Mouse (Mus musculus): Measurements from ENCODE around the gene Tti1. TPM values are rescaled to one million over a fixed set of nuclear protein-coding genes. Genes with fewer than 3 reads are reported as not detected.
A peak's percentile ranks its signal among the peaks of the same experiment; 100 is the strongest.

The Tti1 gene
- polyA plus RNA-seq, 1 experiment, result 16.8 TPM

DNA sequence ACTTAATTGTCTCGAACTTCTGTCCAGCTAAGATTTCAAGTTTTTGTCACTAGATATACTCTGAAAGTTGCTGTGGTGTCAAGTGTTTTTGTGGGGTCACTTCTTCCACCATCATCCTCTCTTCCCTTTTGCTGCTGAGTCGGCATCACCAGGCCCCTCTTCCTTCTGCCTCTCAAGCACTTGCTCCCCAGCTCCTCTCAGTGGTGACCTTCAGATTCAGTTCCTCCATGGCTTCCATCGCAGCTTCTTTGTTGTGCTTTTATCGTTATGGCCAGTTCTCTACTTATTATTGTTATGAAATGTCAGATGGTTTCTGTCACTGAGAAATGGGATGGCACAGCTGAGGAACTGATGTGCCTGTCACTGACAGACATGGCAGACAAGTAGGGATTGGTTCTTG lies 18.0 kb upstream of the Tti1 start:
- no peak for TF ChIP-seq POLR2A (IDR thresholded peaks at IDR 0.05; ENCODE audit: borderline replicate concordance, extremely low read depth, low read depth, low read length)
- TF ChIP-seq CTCF (IDR thresholded peaks at IDR 0.05; ENCODE audit: insufficient read depth, low read length), result no peak
- Histone ChIP-seq H3K4me1 (ENCODE audit: control insufficient read depth, insufficient read depth, low read length) (no peaks in the 10 kb centered on the region), H3K4me3 (replicated peaks; ENCODE audit: extremely low read depth, low read depth, low read length) (no peak overlapping the region)
- 46% methylated on average over 4 of the region's 4 CpGs for WGBS
- DNase-seq, result no peak

DNA sequence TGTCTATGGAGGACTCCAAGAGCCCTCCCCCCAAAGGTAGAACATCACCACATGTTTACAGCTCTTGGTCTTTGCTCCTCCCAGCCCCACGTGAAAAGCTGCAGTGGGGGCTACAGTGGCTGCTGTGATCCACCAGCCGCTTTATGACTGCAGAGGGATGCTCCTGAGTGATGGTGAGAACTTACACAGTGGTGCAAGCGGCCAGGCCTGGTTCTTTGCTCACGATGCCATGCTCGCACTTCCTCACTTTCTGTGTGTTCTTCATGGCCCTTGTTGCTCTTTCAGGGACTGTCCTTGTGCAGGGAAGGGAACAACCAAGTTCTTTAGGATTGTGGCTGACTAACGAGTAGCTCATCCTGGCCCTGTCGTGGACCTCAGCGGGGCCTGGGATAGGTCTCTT lies 15.3 kb upstream of the Tti1 start:
- Histone ChIP-seq H3K4me3 (replicated peaks; ENCODE audit: extremely low read depth, low read depth, low read length) (no peak overlapping the region), H3K4me1 (ENCODE audit: control insufficient read depth, insufficient read depth, low read length) (no peaks in the 10 kb centered on the region)
- no peak for DNase-seq
- TF ChIP-seq POLR2A (IDR thresholded peaks at IDR 0.05; ENCODE audit: borderline replicate concordance, extremely low read depth, low read depth, low read length), result no peak
- TF ChIP-seq CTCF (IDR thresholded peaks at IDR 0.05; ENCODE audit: insufficient read depth, low read length), result no peak
- WGBS, result 91% methylated on average over 8 of the region's 8 CpGs

DNA sequence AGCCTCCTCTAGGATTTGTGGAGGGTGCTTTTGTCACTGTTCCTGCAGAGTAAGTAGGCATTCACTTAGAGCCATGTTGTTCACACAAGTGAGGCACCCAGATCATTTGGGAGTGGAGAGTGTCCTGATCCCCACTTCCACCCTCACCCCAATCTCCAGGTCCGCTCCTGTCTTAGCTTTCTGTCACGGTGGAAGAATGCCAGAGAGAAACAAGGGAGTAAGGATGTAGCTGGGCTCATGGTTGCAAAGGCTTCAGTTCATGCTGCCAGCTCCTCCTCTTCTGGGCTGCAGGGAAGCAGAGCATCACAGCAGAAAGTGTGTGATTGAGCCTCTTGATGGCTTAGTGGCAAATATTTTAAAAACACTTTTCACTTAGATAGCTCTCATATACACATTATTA lies 12.2 kb upstream of the Tti1 start:
- H3K4me1 ChIP-seq (ENCODE audit: control insufficient read depth, insufficient read depth, low read length), result no peaks in the 10 kb centered on the region
- TF ChIP-seq POLR2A (IDR thresholded peaks at IDR 0.05; ENCODE audit: borderline replicate concordance, extremely low read depth, low read depth, low read length), result no peak
- no peak for TF ChIP-seq CTCF (IDR thresholded peaks at IDR 0.05; ENCODE audit: insufficient read depth, low read length)
- DNase-seq, result no peak
- no peak overlapping the region for H3K4me3 ChIP-seq (replicated peaks; ENCODE audit: extremely low read depth, low read depth, low read length)
- WGBS, result 79% methylated on average over 2 of the region's 2 CpGs

DNA sequence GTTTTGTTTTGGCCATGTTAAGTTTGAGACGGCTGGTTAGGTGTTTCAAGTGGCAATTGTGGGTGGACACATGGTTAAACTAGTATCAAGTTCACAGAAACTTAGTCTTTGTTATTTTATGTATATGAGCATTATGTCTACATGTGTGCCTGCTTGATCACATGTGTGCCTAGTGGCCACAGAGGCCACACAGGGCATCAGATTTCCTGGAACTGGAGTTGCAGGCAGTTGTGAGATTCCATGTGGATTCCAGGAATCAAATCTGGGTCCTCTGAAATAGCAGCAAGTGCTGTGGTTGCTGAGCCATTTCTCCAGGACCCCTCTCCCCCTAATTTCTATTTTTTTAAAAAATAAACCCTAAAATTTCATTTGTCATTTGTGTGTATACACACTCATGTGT lies 11.4 kb upstream of the Tti1 start:
- TF ChIP-seq CTCF (IDR thresholded peaks at IDR 0.05; ENCODE audit: insufficient read depth, low read length) (no peak), POLR2A (IDR thresholded peaks at IDR 0.05; ENCODE audit: borderline replicate concordance, extremely low read depth, low read depth, low read length) (no peak)
- Histone ChIP-seq H3K4me1 (ENCODE audit: control insufficient read depth, insufficient read depth, low read length) (no peaks in the 10 kb centered on the region), H3K4me3 (replicated peaks; ENCODE audit: extremely low read depth, low read depth, low read length) (no peak overlapping the region)
- 26% methylated on average over 1 of the region's 1 CpGs for WGBS
- no peak for DNase-seq

DNA sequence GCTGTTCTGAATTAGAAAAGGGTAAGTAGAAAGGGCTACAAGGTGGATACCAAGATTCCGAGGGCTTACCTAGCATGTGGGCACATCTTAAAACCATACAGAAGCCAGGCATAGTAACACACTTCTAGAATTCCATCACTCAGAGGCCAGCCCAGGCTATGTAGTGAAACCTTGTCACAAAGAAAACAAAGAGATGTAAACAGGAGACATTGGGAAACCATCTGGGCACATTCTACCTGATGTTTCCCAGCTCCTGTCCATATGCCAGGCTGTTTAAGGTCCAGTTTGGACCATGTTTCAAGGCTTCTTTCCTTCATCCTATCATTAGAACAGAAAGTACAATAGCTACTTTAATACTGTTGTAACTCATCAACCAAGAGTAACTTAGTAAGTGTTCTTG lies 9.3 kb upstream of the Tti1 start:
- TF ChIP-seq POLR2A (IDR thresholded peaks at IDR 0.05; ENCODE audit: borderline replicate concordance, extremely low read depth, low read depth, low read length) (no peak), CTCF (IDR thresholded peaks at IDR 0.05; ENCODE audit: insufficient read depth, low read length) (no peak)
- Histone ChIP-seq H3K4me1 (ENCODE audit: control insufficient read depth, insufficient read depth, low read length) (no peaks in the 10 kb centered on the region), H3K4me3 (replicated peaks; ENCODE audit: extremely low read depth, low read depth, low read length) (no peak overlapping the region)
- 97% methylated on average over 1 of the region's 1 CpGs for WGBS
- DNase-seq, result no peak

DNA sequence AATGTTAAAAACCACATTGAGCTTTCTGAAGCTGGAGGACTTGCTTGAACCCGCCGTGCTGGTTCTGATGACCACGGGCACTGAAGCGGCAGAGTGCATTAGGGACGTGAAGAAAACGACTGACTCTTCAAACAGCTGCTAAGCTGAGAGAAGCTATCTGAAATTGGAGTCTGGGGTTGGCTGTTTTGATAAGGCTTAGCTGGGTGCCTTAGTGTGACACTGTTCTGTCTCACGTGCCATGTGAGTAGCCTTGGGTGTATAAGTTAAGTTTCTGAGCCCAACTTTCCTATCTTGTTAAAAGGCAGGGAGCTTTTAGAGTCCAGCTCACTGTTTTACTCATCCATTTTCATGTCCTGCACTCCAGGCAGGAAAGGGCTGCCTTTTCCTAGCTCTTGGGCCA lies 8.7 kb upstream of the Tti1 start:
- Histone ChIP-seq H3K4me1 (ENCODE audit: control insufficient read depth, insufficient read depth, low read length) (no peaks in the 10 kb centered on the region), H3K4me3 (replicated peaks; ENCODE audit: extremely low read depth, low read depth, low read length) (no peak overlapping the region)
- 82% methylated on average over 7 of the region's 7 CpGs for WGBS
- no peak for DNase-seq
- TF ChIP-seq POLR2A (IDR thresholded peaks at IDR 0.05; ENCODE audit: borderline replicate concordance, extremely low read depth, low read depth, low read length), result no peak

DNA sequence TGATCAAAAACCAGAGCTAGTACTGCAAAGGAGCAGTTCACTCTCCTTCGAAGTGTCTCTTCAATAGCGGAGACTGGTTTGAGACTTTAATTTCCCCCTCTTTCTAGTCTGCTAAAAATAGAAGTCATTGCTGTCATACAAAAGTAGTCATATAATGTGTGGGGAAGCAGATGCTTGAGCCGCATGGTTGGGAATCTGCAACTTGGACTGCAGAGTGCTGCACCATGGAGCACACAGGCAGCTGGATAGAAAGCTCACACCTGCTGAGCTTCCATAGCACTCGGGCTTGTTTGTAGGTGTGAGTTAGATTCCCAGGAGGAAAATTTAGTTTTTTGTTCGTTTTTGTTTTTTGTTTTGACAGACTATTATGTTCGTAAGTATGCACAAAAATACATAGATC lies 8.2 kb upstream of the Tti1 start:
- H3K4me1 ChIP-seq (ENCODE audit: control insufficient read depth, insufficient read depth, low read length), result no peaks in the 10 kb centered on the region
- no peak for DNase-seq
- no peak overlapping the region for H3K4me3 ChIP-seq (replicated peaks; ENCODE audit: extremely low read depth, low read depth, low read length)
- WGBS, result 82% methylated on average over 6 of the region's 6 CpGs
- TF ChIP-seq CTCF (IDR thresholded peaks at IDR 0.05; ENCODE audit: insufficient read depth, low read length), result no peak
- TF ChIP-seq POLR2A (IDR thresholded peaks at IDR 0.05; ENCODE audit: borderline replicate concordance, extremely low read depth, low read depth, low read length), result no peak

DNA sequence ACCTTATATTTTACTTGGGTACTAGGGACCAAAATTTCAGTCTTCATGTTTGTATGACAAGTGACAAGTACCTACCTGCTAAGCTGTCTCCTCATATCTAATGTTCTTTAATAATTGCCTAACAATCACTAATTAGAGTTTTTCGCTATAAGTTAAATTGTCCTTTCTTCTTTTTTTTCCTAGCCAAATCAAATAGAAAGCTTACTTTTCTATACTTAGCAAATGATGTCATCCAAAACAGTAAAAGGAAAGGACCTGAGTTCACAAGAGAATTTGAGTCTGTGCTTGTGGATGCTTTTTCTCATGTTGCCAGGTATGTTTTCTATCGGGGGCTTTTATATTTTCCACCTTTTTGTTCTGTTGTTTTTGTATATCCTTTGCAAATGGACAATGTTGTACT lies 7.6 kb upstream of the Tti1 start:
- no peak for DNase-seq
- no peak overlapping the region for H3K4me3 ChIP-seq (replicated peaks; ENCODE audit: extremely low read depth, low read depth, low read length)
- TF ChIP-seq CTCF (IDR thresholded peaks at IDR 0.05; ENCODE audit: insufficient read depth, low read length) (no peak), POLR2A (IDR thresholded peaks at IDR 0.05; ENCODE audit: borderline replicate concordance, extremely low read depth, low read depth, low read length) (no peak)
- H3K4me1 ChIP-seq (ENCODE audit: control insufficient read depth, insufficient read depth, low read length), result no peaks in the 10 kb centered on the region
- 78% methylated on average over 2 of the region's 2 CpGs for WGBS

DNA sequence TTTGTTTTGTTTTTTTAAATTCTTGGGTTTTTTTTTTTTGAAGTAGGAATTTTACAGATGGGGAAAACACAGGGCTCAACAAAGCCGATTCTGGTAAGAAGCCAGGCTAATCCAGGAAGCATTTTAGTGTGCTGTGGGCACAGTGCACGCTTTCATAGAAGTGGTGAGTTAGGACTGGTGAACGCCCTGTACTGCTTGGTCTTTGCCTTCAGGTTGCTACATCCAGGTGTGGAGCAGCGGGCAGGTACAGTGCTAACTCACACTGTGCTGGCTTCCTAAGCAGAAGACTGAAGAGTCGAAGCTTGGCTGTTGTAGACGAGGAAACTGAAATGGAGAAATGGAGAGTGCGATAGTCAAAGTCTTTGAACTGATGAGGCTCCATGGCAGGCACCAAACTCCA lies 1.8 kb upstream of the Tti1 start:
- 54% methylated on average over 7 of the region's 7 CpGs for WGBS
- peak overlapping the region; percentile 6 for H3K4me3 ChIP-seq (replicated peaks; ENCODE audit: extremely low read depth, low read depth, low read length)
- TF ChIP-seq POLR2A (IDR thresholded peaks at IDR 0.05; ENCODE audit: borderline replicate concordance, extremely low read depth, low read depth, low read length) (no peak), CTCF (IDR thresholded peaks at IDR 0.05; ENCODE audit: insufficient read depth, low read length) (no peak)
- DNase-seq, result no peak
- peaks cover 5% of the 10 kb centered on the region for H3K4me1 ChIP-seq (ENCODE audit: control insufficient read depth, insufficient read depth, low read length)

DNA sequence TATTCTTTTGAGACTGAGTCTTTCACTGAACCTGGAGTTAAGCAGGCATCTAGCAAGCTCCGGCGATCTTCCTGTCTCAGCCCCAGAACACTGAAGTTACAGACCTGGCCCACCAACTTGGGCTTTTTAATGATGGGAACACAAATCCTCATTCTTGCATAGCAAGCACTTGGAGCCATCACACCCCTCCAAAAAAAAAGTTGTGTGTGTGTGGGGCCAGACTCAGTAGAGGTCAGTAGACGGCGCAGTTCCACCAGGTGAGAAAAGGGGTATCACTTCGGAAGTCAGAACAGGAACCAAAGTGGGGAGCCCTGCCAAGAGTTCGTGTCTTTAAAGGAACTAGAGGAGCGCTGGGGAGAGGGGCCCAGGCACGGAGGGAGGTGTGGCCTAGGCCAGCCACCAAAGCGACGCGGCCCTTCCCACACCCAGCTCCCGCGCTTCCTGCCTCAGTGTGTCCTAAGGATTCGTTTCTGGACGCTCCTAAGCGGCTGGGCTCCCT lies 329 bp downstream of the Tti1 start:
- Histone ChIP-seq H3K4me3 (replicated peaks; ENCODE audit: extremely low read depth, low read depth, low read length) (peak overlapping the region; percentile 98), H3K4me1 (ENCODE audit: control insufficient read depth, insufficient read depth, low read length) (peaks cover 5% of the 10 kb centered on the region)
- no peak for DNase-seq
- TF ChIP-seq CTCF (IDR thresholded peaks at IDR 0.05; ENCODE audit: insufficient read depth, low read length) (no peak), POLR2A (IDR thresholded peaks at IDR 0.05; ENCODE audit: borderline replicate concordance, extremely low read depth, low read depth, low read length) (no peak)
- under 1% methylated on average over 16 of the region's 16 CpGs for WGBS
